Mouse (Mus musculus) left cerebral cortex, adult 18-20 months (tissue): ENCODE results near the gene Cbarp. TPM values are rescaled to one million over a fixed set of nuclear protein-coding genes. Genes with fewer than 3 reads are reported as not detected.

ENCODE experiments used
- DNase-seq, 2 experiments: peaks; one replicate each; pipeline ENCODE4 v3.0.0; 2021 to 2022; ENCODE audit warnings: low spot score in 2 of 2, mixed read lengths in 1 of 2
- long read RNA-seq, 2 experiments: library from polyadenylated mRNA; stranded (forward); transcript quantifications; one replicate each; pipeline ENCODE4 v2.0.0; 2021
- total RNA-seq, 2 experiments: library from RNA; stranded (reverse); gene quantifications; 2 replicates each; pipeline ENCODE4 v1.2.3; 2021

Cbarp gene
- total RNA-seq, result 100 to 1,000 TPM; 418 to 437 TPM
- long read RNA-seq, experiment 1, transcript Cbarp-212 (11 exons, 3,175 nt), result major isoform, 103 of 286 reads
- long read RNA-seq, experiment 1, transcript Cbarp-201 (10 exons, 3,121 nt), result minor isoform, 13 of 286 reads
- long read RNA-seq, experiment 1, partial matches to known transcripts, result 47 of 286 reads
- long read RNA-seq, experiment 1, other reads (novel, unspliced or antisense), result 121 of 286 reads
- long read RNA-seq, experiment 2, transcript Cbarp-201 (10 exons, 3,121 nt), result minor isoform, 18 of 232 reads
- long read RNA-seq, experiment 2, transcript Cbarp-212 (11 exons, 3,175 nt), result major isoform, 67 of 232 reads
- long read RNA-seq, experiment 2, partial matches to known transcripts, result 47 of 232 reads
- long read RNA-seq, experiment 2, other reads (novel, unspliced or antisense), result 95 of 232 reads

- DNase-seq, result no peak
These were observed at the start of gene Cbarp for GRCm38 (mm10) chr10:80140666-80141035. Gene Cbarp, minus strand, starts transcription at chr10:80140835.

- DNase-seq, result no peak
These were observed 49.4 kb upstream of the Cbarp start for GRCm38 (mm10) chr10:80189999-80190398.

- DNase-seq, result no peak
These were observed 47.9 kb upstream of the Cbarp start for GRCm38 (mm10) chr10:80188453-80189024.

- DNase-seq, result no peak
These were observed 47.1 kb upstream of the Cbarp start for GRCm38 (mm10) chr10:80187739-80188138.

- DNase-seq, result no peak
These were observed 46.0 kb upstream of the Cbarp start for GRCm38 (mm10) chr10:80186649-80187048.

GRCm38 (mm10) chr10:80182547-80182946, 41.9 kb upstream of the Cbarp start:
- DNase-seq, result no peak

GRCm38 (mm10) chr10:80180823-80181222, 40.2 kb upstream of the Cbarp start:
- no peak for DNase-seq

- DNase-seq, result no peak
These were observed 39.7 kb upstream of the Cbarp start for GRCm38 (mm10) chr10:80180288-80180687.

- DNase-seq, result peak in 1 of 2 experiments; percentile 62
These were observed 38.7 kb upstream of the Cbarp start, which contains the start of gene Efna2 for GRCm38 (mm10) chr10:80179068-80180051. Gene Efna2, plus strand, starts transcription at chr10:80179482.

- no peak for DNase-seq
These were observed 37.0 kb upstream of the Cbarp start for GRCm38 (mm10) chr10:80177441-80178279.

- DNase-seq, result no peak
These were observed 35.7 kb upstream of the Cbarp start for GRCm38 (mm10) chr10:80176270-80176834.

GRCm38 (mm10) chr10:80175536-80176269, 35.1 kb upstream of the Cbarp start:
- no peak for DNase-seq

GRCm38 (mm10) chr10:80174705-80175104, 34.1 kb upstream of the Cbarp start:
- no peak for DNase-seq

GRCm38 (mm10) chr10:80173955-80174640, 33.5 kb upstream of the Cbarp start:
- no peak for DNase-seq

GRCm38 (mm10) chr10:80173358-80173757, 32.7 kb upstream of the Cbarp start:
- DNase-seq, result no peak

- DNase-seq, result peak; percentile 79 to 86
These were observed 32.1 kb upstream of the Cbarp start, which contains the start of gene 1600002K03Rik for GRCm38 (mm10) chr10:80172527-80173292. Gene 1600002K03Rik, plus strand, starts transcription at chr10:80172944.

- DNase-seq, result no peak
These were observed 31.3 kb upstream of the Cbarp start for GRCm38 (mm10) chr10:80171760-80172526.
